Mouse (Mus musculus) mouse trophoblast stem cell (cell line): Measurements from ENCODE around the gene Unc13c.

Experiments
- in situ Hi-C, 2 experiments: fragments of 300-500 bp; cut with MseI, MboI; formaldehyde crosslinking; loops; 2 replicates in 1 of 2; 3 replicates in 1 of 2; pipeline ENCODE4 v1.15.1; 2025

Unc13c gene

GRCm38 (mm10) chr9:73625171-73625570 is 343.6 kb downstream of the Unc13c start:
- in situ Hi-C loops, result no loop called here

GRCm38 (mm10) chr9:73612896-73613295 is 355.9 kb downstream of the Unc13c start:
- in situ Hi-C loops, result no loop called here

- in situ Hi-C loops, result no loop called here
Measured at GRCm38 (mm10) chr9:73603921-73604320, 364.8 kb downstream of the Unc13c start.

GRCm38 (mm10) chr9:73565558-73565957 is 403.2 kb downstream of the Unc13c start:
- in situ Hi-C loops, result no loop called here

- in situ Hi-C loops, result no loop called here
Measured at GRCm38 (mm10) chr9:73560037-73560436, 408.7 kb downstream of the Unc13c start.

GRCm38 (mm10) chr9:73557805-73558204 is 411.0 kb downstream of the Unc13c start:
- in situ Hi-C loops, result loop anchor here (5.0 to 10.0 kb wide), 2 partner anchors 424 to 427 kb away; no protein-coding TSS in a partner anchor

- in situ Hi-C loops, result loop anchor here (5.0 to 10.0 kb wide), 2 partner anchors 427 to 429 kb away; no protein-coding TSS in a partner anchor
Measured at GRCm38 (mm10) chr9:73555354-73555753, 413.4 kb downstream of the Unc13c start.

GRCm38 (mm10) chr9:73472568-73472967 is 496.2 kb downstream of the Unc13c start:
- in situ Hi-C loops, result no loop called here

- in situ Hi-C loops, result no loop called here
Measured at GRCm38 (mm10) chr9:73462027-73462426, 506.7 kb downstream of the Unc13c start.

GRCm38 (mm10) chr9:73450009-73450408 is 518.8 kb downstream of the Unc13c start:
- in situ Hi-C loops, result no loop called here

- in situ Hi-C loops, result no loop called here
Measured at GRCm38 (mm10) chr9:73449216-73449615, 519.5 kb downstream of the Unc13c start.

- in situ Hi-C loops, result no loop called here
Measured at GRCm38 (mm10) chr9:73431925-73432324, 536.8 kb downstream of the Unc13c start.
